Mouse (Mus musculus) limb, embryonic 13.5 days (tissue): ENCODE measurements at regions not wholly inside any gene's neighbourhood (a gene's known extent, or its start where the extent isn't known, plus 50 kb on each side); places are given as distances from the start of the nearest gene placed in this dataset.

ENCODE experiments used
- ATAC-seq: fragments of 200-750 bp; cut with Nextera tagmentation; 2 replicates; pipeline ENCODE4 v1.8.0; 2017; ENCODE audit warnings: low read depth, moderate number of reproducible peaks, moderate TSS enrichment; ENCODE audit not compliant: low FRiP score
- H3K27ac ChIP-seq: fragments of 300-500 bp; sonication (generic); 2 replicates; pipeline ENCODE4 v1.5.1; 2015; ENCODE audit warnings: inconsistent platforms, mild to moderate bottlenecking, moderate library complexity
- H3K27me3 ChIP-seq: fragments of 300-500 bp; sonication (generic); 2 replicates; pipeline ENCODE4 v1.6.1; 2015; ENCODE audit warnings: mild to moderate bottlenecking, inconsistent platforms
- H3K36me3 ChIP-seq: fragments of 300-500 bp; sonication (generic); 2 replicates; pipeline ENCODE4 v1.6.1; 2015; ENCODE audit warnings: inconsistent platforms, mild to moderate bottlenecking, moderate library complexity
- H3K4me1 ChIP-seq: fragments of 300-500 bp; sonication (generic); 2 replicates; pipeline ENCODE4 v1.6.1; 2015; ENCODE audit warnings: inconsistent platforms
- H3K4me2 ChIP-seq: fragments of 300-500 bp; sonication (generic); replicated peaks from 2 replicates; pipeline ENCODE4 v1.6.1; 2015; ENCODE audit warnings: inconsistent platforms, mild to moderate bottlenecking, moderate library complexity
- H3K4me3 ChIP-seq: fragments of 300-500 bp; sonication (generic); 2 replicates; pipeline ENCODE4 v1.5.1; 2015; ENCODE audit warnings: moderate library complexity, mild to moderate bottlenecking, inconsistent platforms
- H3K9ac ChIP-seq: fragments of 300-500 bp; sonication (generic); 2 replicates; pipeline ENCODE4 v1.6.1; 2015; ENCODE audit warnings: mild to moderate bottlenecking, inconsistent platforms
- H3K9me3 ChIP-seq: fragments of 300-500 bp; sonication (generic); 2 replicates; pipeline ENCODE4 v1.6.1; 2016; ENCODE audit warnings: inconsistent platforms
- WGBS: fragments of 180-500 bp; shearing (Covaris S2); methylation state at CpG from one replicate; pipeline ENCODE4 v1.1.7; 2015; 5-methylcytosine and 5-hydroxymethylcytosine counted together

DNA sequence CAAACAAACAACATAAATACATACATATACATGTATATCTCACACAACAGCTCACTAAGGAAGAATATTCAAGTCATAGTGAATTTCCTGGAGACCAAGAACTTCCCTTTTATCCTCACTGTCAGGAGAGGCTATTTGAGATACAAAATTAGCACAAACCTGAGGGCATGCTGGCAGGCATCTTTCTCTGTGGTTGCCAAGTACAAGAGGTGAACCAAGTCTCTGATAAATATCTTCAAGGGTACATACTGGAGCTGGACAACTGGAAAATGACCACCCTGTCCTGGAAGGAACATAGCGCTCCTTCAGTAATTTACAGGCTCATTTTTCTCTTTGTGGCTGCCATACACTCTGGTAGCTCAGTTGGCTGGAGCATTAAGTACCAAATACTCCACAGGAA, 56.8 kb upstream of the Ssr3 start:
- Histone ChIP-seq H3K9me3 (no peaks in the 10 kb centered on the region), H3K27me3 (no peaks in the 10 kb centered on the region), H3K9ac (no peak overlapping the region), H3K4me2 (no peak overlapping the region), H3K27ac (no peak overlapping the region), H3K4me1 (peaks cover 3% of the 10 kb centered on the region; the same call in 1 of the 2 replicates), H3K4me3 (no peak overlapping the region), H3K36me3 (no peaks in the 10 kb centered on the region)
- WGBS = 79% methylated on average over 1 of the region's 1 CpGs
- no peak for ATAC-seq

GRCm38 (mm10) chr3:65443701-65444100, 51.3 kb upstream of the Ssr3 start:
- WGBS = 29% methylated on average over 1 of the region's 1 CpGs

DNA sequence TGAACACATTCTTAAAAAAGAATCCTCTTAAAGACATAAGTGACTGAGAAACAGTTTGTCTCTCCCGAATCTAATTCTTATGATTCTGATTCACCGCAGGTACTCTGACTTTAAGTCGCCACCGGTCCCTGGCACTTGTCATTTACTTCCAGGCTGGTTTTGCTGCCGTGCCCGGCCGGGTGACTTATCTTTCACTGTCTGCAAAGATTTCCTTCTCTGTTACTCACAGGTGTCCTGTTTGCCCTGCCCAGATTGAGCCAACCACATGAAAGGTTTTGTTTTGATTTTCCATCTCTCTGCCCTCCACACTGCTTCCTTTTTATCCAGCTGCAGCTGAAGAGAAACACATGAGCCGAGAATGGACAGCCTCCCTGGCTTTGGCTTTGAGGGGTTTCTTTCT, 50.5 kb upstream of the Ssr3 start:
- H3K4me3 ChIP-seq = no peak overlapping the region
- H3K27me3 ChIP-seq = no peaks in the 10 kb centered on the region
- H3K4me2 ChIP-seq = no peak overlapping the region; the same call in 1 of the 2 replicates
- WGBS = 64% methylated on average over 8 of the region's 8 CpGs
- H3K9me3 ChIP-seq = no peaks in the 10 kb centered on the region
- no peak overlapping the region for H3K9ac ChIP-seq
- no peaks in the 10 kb centered on the region for H3K36me3 ChIP-seq
- H3K27ac ChIP-seq = no peak overlapping the region
- no peak for ATAC-seq
- H3K4me1 ChIP-seq = peaks cover 16% of the 10 kb centered on the region

More at GRCm38 (mm10) chr3:65443701-65444100, 51.3 kb upstream of the Ssr3 start:
- Histone ChIP-seq H3K27me3 (no peaks in the 10 kb centered on the region), H3K4me2 (no peak overlapping the region), H3K27ac (no peak overlapping the region), H3K4me3 (no peak overlapping the region), H3K9me3 (no peaks in the 10 kb centered on the region), H3K4me1 (peaks cover 16% of the 10 kb centered on the region), H3K9ac (no peak overlapping the region), H3K36me3 (no peaks in the 10 kb centered on the region)
- ATAC-seq = no peak

DNA sequence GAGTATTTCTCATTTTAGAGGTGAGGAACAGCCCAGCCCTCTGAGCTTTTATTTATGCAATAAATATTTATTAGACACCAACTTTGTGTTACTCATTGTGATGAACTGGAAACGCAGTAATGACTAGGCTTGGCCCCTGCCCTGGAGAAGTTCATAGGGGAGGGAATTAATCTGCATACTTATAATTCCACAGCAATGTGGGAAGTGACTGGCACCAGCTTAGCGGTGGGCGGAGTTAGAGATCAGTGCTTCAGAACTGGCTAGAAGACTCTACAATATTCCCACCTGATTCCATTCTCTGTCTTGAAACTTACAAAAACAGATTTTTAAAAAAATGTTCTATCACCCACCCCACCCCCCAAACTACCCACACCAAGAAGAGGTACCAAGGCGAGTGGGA, 49.8 kb upstream of the Ssr3 start:
- H3K9ac ChIP-seq = no peak overlapping the region
- no peak overlapping the region for H3K27ac ChIP-seq

More for the DNA sequence above, 49.8 kb upstream of the Ssr3 start:
- Histone ChIP-seq H3K4me1 (peaks cover 16% of the 10 kb centered on the region), H3K27me3 (no peaks in the 10 kb centered on the region), H3K4me3 (no peak overlapping the region), H3K4me2 (no peak overlapping the region), H3K36me3 (no peaks in the 10 kb centered on the region), H3K9me3 (no peaks in the 10 kb centered on the region)
- no peak for ATAC-seq
- 66% methylated on average over 4 of the region's 4 CpGs for WGBS
